Mouse (Mus musculus): ENCODE data around the gene Zfp433. TPM values are rescaled to one million over a fixed set of nuclear protein-coding genes. Genes with fewer than 3 reads are reported as not detected.

The Zfp433 gene
- not detected in 2 replicates for polyA plus RNA-seq (2012; rRNA removed; ENCODE audit: low replicate concordance)

DNA sequence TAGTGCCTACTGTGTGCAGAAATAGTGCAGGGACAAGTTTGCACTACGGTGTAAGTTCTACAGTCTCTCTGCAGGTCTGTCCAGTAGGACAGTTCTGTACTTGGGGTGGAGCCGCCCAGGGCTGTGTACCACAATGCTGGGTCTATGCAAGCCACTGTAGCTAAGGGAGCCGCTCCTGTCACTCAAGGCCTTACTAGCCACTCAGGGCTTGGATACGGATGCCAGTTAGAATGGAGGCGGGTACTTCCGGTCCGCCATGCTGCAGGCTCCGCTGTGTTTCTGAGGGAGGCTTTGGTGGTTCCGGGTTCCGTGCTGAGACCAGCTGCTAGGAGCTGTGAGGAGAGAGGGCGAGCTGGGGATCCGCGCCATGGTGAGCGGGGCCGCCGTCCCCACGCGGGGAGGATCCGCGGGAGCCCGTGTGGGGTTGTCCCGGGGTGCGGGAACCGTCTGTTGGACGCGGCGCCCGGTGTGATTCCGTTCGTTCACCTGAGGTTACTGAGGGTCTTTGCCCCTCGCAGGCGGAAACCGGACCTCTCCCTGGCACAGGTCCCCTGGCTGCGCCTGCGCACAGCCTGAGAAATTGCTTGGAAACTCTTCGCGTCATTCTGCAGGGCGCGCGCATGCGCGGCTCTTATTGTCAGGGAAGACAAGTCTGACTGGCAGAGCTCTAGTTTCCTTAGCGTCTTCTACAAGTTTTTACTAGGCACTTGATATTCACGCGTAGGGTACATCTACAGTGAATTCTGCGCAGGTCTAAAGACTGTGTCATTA is at the start of gene Zfp433:
Gene Zfp433 (plus strand): TSS at position 295 of the 771 bp plus-strand sequence.

GRCm38 (mm10) chr10:81770506-81771403 is 66.1 kb downstream of the Zfp433 start, which contains the start of gene Gm3055:
Gene Gm3055, minus strand, starts transcription at chr10:81771161.

Other genes with a start within 250 kb of the Zfp433 start
- gene Nfic, start 249.2 kb upstream of the Zfp433 start, polyA plus RNA-seq (2012; rRNA removed; ENCODE audit: low replicate concordance), result 14.0 and 23.5 TPM in 2 replicates
- 3.8 and 8.4 TPM in 2 replicates for gene Celf5, start 222.1 kb upstream of the Zfp433 start, polyA plus RNA-seq (2012; rRNA removed; ENCODE audit: low replicate concordance)
- 449 and 530 TPM in 2 replicates for gene Ncln, start 208.4 kb upstream of the Zfp433 start, polyA plus RNA-seq (2012; rRNA removed; ENCODE audit: low replicate concordance)
- 1.6 and 4.8 TPM in 2 replicates for gene S1pr4, start 204.7 kb upstream of the Zfp433 start, polyA plus RNA-seq (2012; rRNA removed; ENCODE audit: low replicate concordance)
- gene Gna15, start 180.6 kb upstream of the Zfp433 start, polyA plus RNA-seq (2012; rRNA removed; ENCODE audit: low replicate concordance), result 1.3 and 1.6 TPM in 2 replicates
- 397 and 652 TPM in 2 replicates for gene Gna11, start 159.6 kb upstream of the Zfp433 start, polyA plus RNA-seq (2012; rRNA removed; ENCODE audit: low replicate concordance)
- gene Aes, start 145.3 kb upstream of the Zfp433 start, polyA plus RNA-seq (2012; rRNA removed; ENCODE audit: low replicate concordance), result 1,935 and 3,654 TPM in 2 replicates
- 18.3 and 66.9 TPM in 2 replicates for gene Tle2, start 130.3 kb upstream of the Zfp433 start, polyA plus RNA-seq (2012; rRNA removed; ENCODE audit: low replicate concordance)
- gene Tle6, start 103.8 kb upstream of the Zfp433 start, polyA plus RNA-seq (2012; rRNA removed; ENCODE audit: low replicate concordance), result 6.1 and 27.7 TPM in 2 replicates
- 0.40 and 0.58 TPM in 2 replicates for gene BC025920, start 98.6 kb upstream of the Zfp433 start, polyA plus RNA-seq (2012; rRNA removed; ENCODE audit: low replicate concordance)
- 33.5 and 36.6 TPM in 2 replicates for gene Sirt6, start 77.0 kb upstream of the Zfp433 start, polyA plus RNA-seq (2012; rRNA removed; ENCODE audit: low replicate concordance)
- 12.7 and 25.7 TPM in 2 replicates for gene Ankrd24, start 76.3 kb upstream of the Zfp433 start, polyA plus RNA-seq (2012; rRNA removed; ENCODE audit: low replicate concordance)
- gene Gm10778, start 55.8 kb upstream of the Zfp433 start, polyA plus RNA-seq (2012; rRNA removed; ENCODE audit: low replicate concordance), result not detected in 2 replicates
- not detected in 2 replicates for gene Gm3055, start 66.3 kb downstream of the Zfp433 start, polyA plus RNA-seq (2012; rRNA removed; ENCODE audit: low replicate concordance)
- 0.04 and 0.05 TPM in 2 replicates for gene Gm4767, start 107.4 kb downstream of the Zfp433 start, polyA plus RNA-seq (2012; rRNA removed; ENCODE audit: low replicate concordance)
- 0.04 and 0.20 TPM in 2 replicates for gene Gm32687, start 159.1 kb downstream of the Zfp433 start, polyA plus RNA-seq (2012; rRNA removed; ENCODE audit: low replicate concordance)
- not detected in 2 replicates for gene Zfp781, start 225.7 kb downstream of the Zfp433 start, polyA plus RNA-seq (2012; rRNA removed; ENCODE audit: low replicate concordance)